Mouse (Mus musculus) ES-E14 (cell line): ENCODE results near the gene Vhl. TPM values are rescaled to one million over a fixed set of nuclear protein-coding genes. Genes with fewer than 3 reads are reported as not detected.

Source experiments
- DNase-seq: peaks from one replicate; pipeline ENCODE4 v3.0.0-alpha.2; 2013; ENCODE audit warnings: low read depth, low spot score
- H3K27ac ChIP-seq: 2 replicates; pipeline ENCODE4 v1.5.1; 2012; ENCODE audit warnings: low read depth, mild to moderate bottlenecking, low read length, moderate library complexity, mixed read lengths; ENCODE audit not compliant: poor library complexity, insufficient read depth, severe bottlenecking
- H3K36me3 ChIP-seq: 2 replicates; pipeline ENCODE4 v1.6.1; 2012; ENCODE audit warnings: mild to moderate bottlenecking, low read length, moderate library complexity, mixed read lengths; ENCODE audit not compliant: control insufficient read depth, poor library complexity, insufficient read depth, severe bottlenecking
- H3K4me1 ChIP-seq, 2 experiments: fragments of 150-350 bp in 1 of 2; sonication (generic) in 1 of 2; 2 replicates each; pipeline ENCODE4 v1.6.1; 2012; ENCODE audit warnings: low read length in 2 of 2, mild to moderate bottlenecking in 1 of 2, mixed read lengths in 1 of 2; ENCODE audit not compliant: control insufficient read depth in 2 of 2, insufficient read depth in 2 of 2, poor library complexity in 1 of 2
- H3K4me3 ChIP-seq, 2 experiments: fragments of 150-350 bp in 1 of 2; sonication (generic) in 1 of 2; 2 replicates each; pipeline ENCODE4 v1.5.1; 2012; ENCODE audit warnings: low read length in 2 of 2, low read depth in 1 of 2, mild to moderate bottlenecking in 1 of 2, mixed read lengths in 1 of 2; ENCODE audit not compliant: insufficient read depth in 1 of 2, poor library complexity in 1 of 2, severe bottlenecking in 1 of 2
- H3K9ac ChIP-seq: 2 replicates; pipeline ENCODE4 v1.6.1; 2012; ENCODE audit warnings: low read depth, mild to moderate bottlenecking, low read length, mixed read lengths; ENCODE audit not compliant: poor library complexity, insufficient read depth, severe bottlenecking
- H3K9me3 ChIP-seq: fragments of 150-350 bp; sonication (generic); 2 replicates; pipeline ENCODE4 v1.6.1; 2012; ENCODE audit warnings: low read depth, mild to moderate bottlenecking, low read length; ENCODE audit not compliant: control insufficient read depth, insufficient read depth
- CHD2 ChIP-seq: IDR thresholded peaks from 2 replicates; pipeline ENCODE4 v1.6.1; 2014; ENCODE audit warnings: mild to moderate bottlenecking, low read depth, low read length, inconsistent platforms
- HCFC1 ChIP-seq: IDR thresholded peaks from 2 replicates; pipeline ENCODE4 v1.6.1; 2012; ENCODE audit warnings: low read length, inconsistent platforms, borderline replicate concordance; ENCODE audit not compliant: insufficient read depth
- MAFK ChIP-seq: IDR thresholded peaks from 2 replicates; pipeline ENCODE4 v1.6.1; 2014; ENCODE audit warnings: mild to moderate bottlenecking, low read depth, low read length, inconsistent platforms; ENCODE audit not compliant: insufficient read depth
- ZC3H11A ChIP-seq: IDR thresholded peaks from 2 replicates; pipeline ENCODE4 v1.6.1; 2012; ENCODE audit warnings: low read depth, mild to moderate bottlenecking, inconsistent platforms, low read length, borderline replicate concordance
- ZNF384 ChIP-seq: IDR thresholded peaks from 2 replicates; pipeline ENCODE4 v1.6.1; 2012; ENCODE audit warnings: low read depth, low read length, inconsistent platforms
- in situ Hi-C, 2 experiments: fragments of 600-800 bp; cut with MboI; formaldehyde crosslinking; loops; one replicate each; pipeline ENCODE4 v1.15.1; 2025; ENCODE audit warnings: low sequenced_read_pairs in 2 of 2, inconsistent platforms in 1 of 2; ENCODE audit not compliant: unreplicated experiment in 2 of 2
- total RNA-seq: library from RNA; depleted of rRNA; stranded (reverse); fragments of 300-350 nt; gene quantifications from 2 replicates; pipeline ENCODE4 v1.2.3, GENCODE M21; 2012; rRNA removed

Vhl gene
- total RNA-seq: 13.2 and 13.9 TPM in 2 replicates

GRCm38 (mm10) chr6:113623941-113624751 is at the start of gene Vhl:
Gene Vhl, plus strand, starts transcription at chr6:113623959.
- H3K4me3 ChIP-seq: peak within 1 kb of the TSS; percentile 87 to 88
- DNase-seq: no peak
- H3K36me3 ChIP-seq: peaks cover 6% of the 10 kb centered on the region
- H3K9ac ChIP-seq: peak within 1 kb of the TSS; percentile 91
- no peak within 1 kb of the TSS for H3K27ac ChIP-seq
- TF ChIP-seq CHD2 (0 out of 2 replicates have a peak, but pooled peaks have one; percentile 23), ZC3H11A (no peak)
- in situ Hi-C loops: no loop called here
- H3K9me3 ChIP-seq: no peaks in the 10 kb centered on the region
- H3K4me1 ChIP-seq: no peaks in the 10 kb centered on the region

- peaks cover 21% of the 10 kb centered on the region for H3K36me3 ChIP-seq
- no peak overlapping the region for H3K9ac ChIP-seq
- H3K4me1 ChIP-seq: no peaks in the 10 kb centered on the region
- H3K9me3 ChIP-seq: no peaks in the 10 kb centered on the region
- TF ChIP-seq CHD2 (no peak), MAFK (no peak)
- no peak for DNase-seq
- H3K27ac ChIP-seq: no peak overlapping the region
- H3K4me3 ChIP-seq: no peak overlapping the region
- in situ Hi-C loops: no loop called here
Measured at GRCm38 (mm10) chr6:113576044-113576443, 47.7 kb upstream of the Vhl start.

DNA sequence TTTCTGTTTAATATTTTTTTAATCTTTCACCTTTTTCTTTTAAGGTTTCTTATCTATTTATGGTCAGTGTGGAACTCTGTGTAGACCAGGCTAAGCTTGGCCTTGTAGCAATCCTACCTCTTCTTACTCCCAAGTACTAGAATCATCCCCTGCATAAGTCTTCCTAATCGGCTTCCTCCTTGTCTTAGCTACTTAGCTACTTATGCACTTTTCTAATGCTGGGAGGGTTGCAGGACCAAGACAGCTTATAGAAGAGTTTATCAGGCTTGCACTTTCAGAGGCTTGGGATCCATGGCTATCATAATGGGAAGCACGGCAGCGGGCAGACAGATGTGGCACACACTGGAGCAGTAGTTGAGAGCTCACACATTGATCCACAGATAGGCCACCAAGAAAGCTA is 44.5 kb upstream of the Vhl start:
- Histone ChIP-seq H3K36me3 (peaks cover 17% of the 10 kb centered on the region), H3K4me1 (no peaks in the 10 kb centered on the region; a peak in 1 of 4 replicates)
- no peak for TF ChIP-seq HCFC1
- TF ChIP-seq ZNF384: no peak
- no peak for TF ChIP-seq ZC3H11A
- no peak for TF ChIP-seq MAFK
- TF ChIP-seq CHD2: no peak

GRCm38 (mm10) chr6:113583023-113583422 is 40.7 kb upstream of the Vhl start:
- no peak for DNase-seq
- H3K4me3 ChIP-seq: no peak overlapping the region
- peaks cover 21% of the 10 kb centered on the region for H3K36me3 ChIP-seq
- H3K9ac ChIP-seq: no peak overlapping the region
- H3K4me1 ChIP-seq: no peaks in the 10 kb centered on the region; a peak in 1 of 4 replicates
- no peak overlapping the region for H3K27ac ChIP-seq
- in situ Hi-C loops: no loop called here
- TF ChIP-seq ZNF384: no peak
- no peak for TF ChIP-seq MAFK
- no peaks in the 10 kb centered on the region for H3K9me3 ChIP-seq

More for the DNA sequence above, 44.5 kb upstream of the Vhl start:
- DNase-seq: no peak
- no peaks in the 10 kb centered on the region for H3K9me3 ChIP-seq
- no peak overlapping the region for H3K4me3 ChIP-seq
- H3K9ac ChIP-seq: no peak overlapping the region
- in situ Hi-C loops: no loop called here
- H3K27ac ChIP-seq: no peak overlapping the region

GRCm38 (mm10) chr6:113585065-113585464 is 38.7 kb upstream of the Vhl start:
- Histone ChIP-seq H3K4me1 (no peaks in the 10 kb centered on the region; a peak in 1 of 4 replicates), H3K27ac (no peak overlapping the region), H3K9ac (no peak overlapping the region), H3K4me3 (no peak overlapping the region), H3K36me3 (peaks cover 18% of the 10 kb centered on the region), H3K9me3 (no peaks in the 10 kb centered on the region)
- in situ Hi-C loops: no loop called here
- no peak for DNase-seq
- TF ChIP-seq ZNF384: no peak
